Comparison of ENCODE assay signal across 8 mouse cellular contexts in the genomic region with DNA sequence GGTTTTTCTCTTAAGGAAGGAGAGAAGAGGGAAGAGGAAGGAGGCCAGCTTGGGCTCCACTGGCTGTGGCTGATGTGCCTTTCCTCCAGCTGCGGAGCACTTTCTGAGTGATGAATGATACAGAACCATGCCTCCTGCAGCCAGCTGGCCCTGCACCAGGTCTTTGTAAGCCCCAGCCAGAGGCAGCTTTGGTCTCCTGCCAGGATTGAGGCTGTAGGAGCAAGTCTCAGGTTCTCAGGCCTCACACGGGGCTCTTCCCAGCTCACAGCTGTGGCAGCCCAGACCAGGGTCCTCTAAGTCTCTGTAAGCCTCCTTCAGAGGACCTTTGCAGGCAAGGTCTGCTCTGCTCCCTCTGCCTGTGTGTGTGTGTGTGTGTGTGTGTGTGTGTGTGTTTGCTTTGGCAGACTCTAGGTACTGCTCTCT.
A peak's percentile ranks its signal among the peaks of the same experiment; 100 is the strongest.
DNase-seq lines count a peak whose midpoint lies in the region; ATAC-seq and TF ChIP-seq lines count a peak whose summit lies in the region.

No protein-coding gene starts in this region.

- no peak overlapping the region for H3K27ac ChIP-seq in thymus, adult 2 months (ENCODE audit: control insufficient read depth, insufficient read depth, low read length)
- H3K27ac ChIP-seq in lung, embryonic 14.5 days (ENCODE audit: low read depth), result peak overlapping the region; percentile 89

- intact Hi-C loops in heart, postnatal 36 days (cut with DNase I), result loop anchor here (2.0 to 5.0 kb wide), 2 partner anchors 18 to 322 kb away; no protein-coding TSS in a partner anchor

- H3K36me3 ChIP-seq in thymus, adult 2 months (ENCODE audit: control insufficient read depth, insufficient read depth, low read length), result no peaks in the 10 kb centered on the region
- H3K36me3 ChIP-seq in lung, embryonic 14.5 days (ENCODE audit: insufficient read depth), result no peaks in the 10 kb centered on the region

- no peaks in the 10 kb centered on the region for H3K9me3 ChIP-seq in lung, embryonic 14.5 days (ENCODE audit: low read depth, low read length)

- no peaks in the 10 kb centered on the region for H3K27me3 ChIP-seq in thymus, adult 2 months (ENCODE audit: control insufficient read depth, insufficient read depth, low read length)
- no peaks in the 10 kb centered on the region for H3K27me3 ChIP-seq in lung, embryonic 14.5 days (ENCODE audit: insufficient read depth, low read length)

- 16% methylated on average over 2 of the region's 2 CpGs for WGBS in thymus, adult 2 months
- 10% methylated on average over 2 of the region's 2 CpGs for WGBS in lung, embryonic 14.5 days

- no peak overlapping the region for H3K9ac ChIP-seq in lung, embryonic 14.5 days

- H3K4me1 ChIP-seq in thymus, adult 2 months (replicated peaks; ENCODE audit: control insufficient read depth, insufficient read depth, low read length), result peaks cover 10% of the 10 kb centered on the region
- H3K4me1 ChIP-seq in lung, embryonic 14.5 days (ENCODE audit: insufficient read depth), result peaks cover 41% of the 10 kb centered on the region

- no peak for TF ChIP-seq POLR2A in thymus, adult 2 months (IDR thresholded peaks at IDR 0.05; ENCODE audit: control insufficient read depth, extremely low read depth, insufficient read depth, low read length, poor library complexity)

- no peak for TF ChIP-seq CTCF in thymus, adult 2 months (IDR thresholded peaks at IDR 0.05; ENCODE audit: borderline replicate concordance, control insufficient read depth, extremely low read depth, insufficient read depth, low read length, poor library complexity)
- TF ChIP-seq CTCF in lung, embryonic 14.5 days (IDR thresholded peaks at IDR 0.05; ENCODE audit: low read depth), result peak; percentile 12; the same call in 1 of the 2 replicates

- no peak overlapping the region for H3K4me3 ChIP-seq in thymus, adult 2 months (ENCODE audit: control insufficient read depth, insufficient read depth, low read length)
- H3K4me3 ChIP-seq in lung, embryonic 14.5 days (ENCODE audit: low read depth, low read length), result no peak overlapping the region

- peak; percentile 19 to 22 for DNase-seq in thymus, adult 18-20 months
- no peak for DNase-seq in thymus, adult 2 months
- peak; percentile 56 to 71 for DNase-seq in frontal cortex, postnatal 10 days (ENCODE audit: low spot score in 2 of 2)
- peak; percentile 84 to 87 for DNase-seq in heart, postnatal 36 days
- DNase-seq in layer of hippocampus, adult 8-10 months (ENCODE audit: low spot score in 2 of 2), result peak; percentile 52 to 54
- DNase-seq in lung, embryonic 14.5 days, result peak; percentile 99
- peak; percentile 80 for DNase-seq in ovary, postnatal 36 days (ENCODE audit: low spot score)
- peak; percentile 84 to 89 for DNase-seq in urinary bladder, postnatal 4 days (ENCODE audit: low spot score in 2 of 2)

- peak; percentile 94 for ATAC-seq in lung, embryonic 14.5 days (ENCODE audit: insufficient read depth)

- peak overlapping the region; percentile 31; the same call in 1 of the 2 replicates for H3K4me2 ChIP-seq in lung, embryonic 14.5 days
